In genomic region chr5:21660850-21661249, GRCm38 (mm10) we compare ENCODE assay signal across 32 mouse cellular contexts. TPM values are rescaled to one million over a fixed set of nuclear protein-coding genes. Genes with fewer than 3 reads are reported as not detected.
A peak's percentile ranks its signal among the peaks of the same experiment; 100 is the strongest.
DNase-seq lines count a peak whose midpoint lies in the region; ATAC-seq and TF ChIP-seq lines count a peak whose summit lies in the region.
"Had no signal": no experiment of that assay in that cellular context is flagged by ENCODE, and none has a peak within 500 bp of the region (broad histone marks: within the 10 kb centered on the region; RNA-seq: fewer than 3 reads in every experiment).

No protein-coding gene starts in this region.

- WGBS in forebrain, embryonic 15.5 days = 50% methylated on average over 6 of the region's 6 CpGs

- peak overlapping the region; percentile 70; the same call in 1 of the 2 replicates for H3K27ac ChIP-seq in testis, adult 2 months (ENCODE audit: control insufficient read depth, insufficient read depth, low read depth, low read length)
- H3K27ac ChIP-seq in forebrain, embryonic 15.5 days (replicated peaks) = peak overlapping the region; percentile 46
- H3K27ac ChIP-seq: embryonic facial prominence, embryonic 13.5 days; hindbrain, embryonic 12.5 days; hindbrain, postnatal 0 days; limb, embryonic 13.5 days; midbrain, embryonic 12.5 days; neural tube, embryonic 13.5 days had no signal

- no peaks in the 10 kb centered on the region for H3K9me3 ChIP-seq in forebrain, embryonic 15.5 days
- H3K9me3 ChIP-seq: embryonic facial prominence, embryonic 13.5 days; hindbrain, embryonic 12.5 days; limb, embryonic 13.5 days; megakaryocyte, embryonic 14.5 days; midbrain, embryonic 12.5 days; neural tube, embryonic 13.5 days had no signal

- peak; percentile 50 for DNase-seq in layer of hippocampus, adult 11-12 months (ENCODE audit: low spot score)
- DNase-seq in layer of hippocampus, postnatal 10 days (ENCODE audit: low spot score in 2 of 2) = no peak
- DNase-seq in testis, postnatal 10 days (ENCODE audit: low spot score) = no peak
- DNase-seq in right cerebral cortex, postnatal 10 days (ENCODE audit: low spot score in 2 of 2) = no peak
- no peak for DNase-seq in cerebellum, adult 11 months
- DNase-seq: adrenal gland, adult 2 months; adrenal gland, postnatal 36 days; B cell, adult 2 months; cerebellum, adult 11-12 months; cerebellum, postnatal 10 days; gastrocnemius, postnatal 36 days; heart, adult 18-20 months; heart, postnatal 36 days; kidney, postnatal 10 days; lung, postnatal 4 days; right cerebral cortex, postnatal 14 days; thymus, adult 2 months; thymus, postnatal 36 days had no signal

- H3K36me3 ChIP-seq in testis, adult 2 months (ENCODE audit: control insufficient read depth, insufficient read depth, low read length) = no peaks in the 10 kb centered on the region
- H3K36me3 ChIP-seq in forebrain, embryonic 15.5 days = peaks cover 60% of the 10 kb centered on the region

- H3K4me1 ChIP-seq in testis, adult 2 months (ENCODE audit: control insufficient read depth, insufficient read depth, low read length) = no peaks in the 10 kb centered on the region
- H3K4me1 ChIP-seq in forebrain, embryonic 15.5 days = peaks cover 18% of the 10 kb centered on the region
- H3K4me1 ChIP-seq: embryonic facial prominence, embryonic 13.5 days; limb, embryonic 13.5 days had no signal

- TF ChIP-seq CTCF in testis, adult 2 months (IDR thresholded peaks at IDR 0.05; ENCODE audit: control insufficient read depth, insufficient read depth, insufficient replicate concordance, low read depth, low read length) = no peak

- no peak for TF ChIP-seq POLR2A in testis, adult 2 months (IDR thresholded peaks at IDR 0.05; ENCODE audit: control insufficient read depth, low read depth, low read length)

- H3K27me3 ChIP-seq in testis, adult 2 months (ENCODE audit: control insufficient read depth, insufficient read depth, low read length) = no peaks in the 10 kb centered on the region
- H3K27me3 ChIP-seq in forebrain, embryonic 15.5 days = no peaks in the 10 kb centered on the region
- H3K27me3 ChIP-seq: embryonic facial prominence, embryonic 13.5 days; hindbrain, embryonic 12.5 days; limb, embryonic 13.5 days; megakaryocyte, embryonic 14.5 days; midbrain, embryonic 12.5 days; neural tube, embryonic 13.5 days had no signal

- peak; percentile 57 for ATAC-seq in forebrain, embryonic 15.5 days (replicated peaks)
- ATAC-seq: hindbrain, postnatal 0 days; intestine, embryonic 16.5 days had no signal

- H3K4me3 ChIP-seq in testis, adult 2 months (ENCODE audit: control insufficient read depth, low read depth, low read length) = no peak overlapping the region
- no peak overlapping the region for H3K4me3 ChIP-seq in forebrain, embryonic 15.5 days
- H3K4me3 ChIP-seq: embryonic facial prominence, embryonic 13.5 days; hindbrain, embryonic 12.5 days; limb, embryonic 13.5 days; megakaryocyte, embryonic 14.5 days; midbrain, embryonic 12.5 days; neural tube, embryonic 13.5 days had no signal

- H3K4me2 ChIP-seq in forebrain, embryonic 15.5 days (replicated peaks) = no peak overlapping the region
- H3K4me2 ChIP-seq: embryonic facial prominence, embryonic 13.5 days; heart, embryonic 11.5 days; hindbrain, embryonic 12.5 days; limb, embryonic 13.5 days; liver, embryonic 11.5 days; midbrain, embryonic 12.5 days; neural tube, embryonic 13.5 days had no signal

- H3K9ac ChIP-seq in forebrain, embryonic 15.5 days (replicated peaks) = no peak overlapping the region
- H3K9ac ChIP-seq: embryonic facial prominence, embryonic 13.5 days; hindbrain, embryonic 12.5 days; limb, embryonic 13.5 days; midbrain, embryonic 12.5 days; neural tube, embryonic 13.5 days had no signal

RNA-seq across cellular contexts. Expression of gene Armc10, which starts 15.2 kb away (rescaled TPM):
- total RNA-seq in layer of hippocampus, postnatal 10 days (2021) = 10 to 100 TPM; 25.9 to 32.5 TPM
- polyA plus RNA-seq in testis, adult 2 months (2012; rRNA removed) = 8.9 and 9.3 TPM in 2 replicates
- polyA plus RNA-seq in forebrain, embryonic 15.5 days (2015; fragmentation: Nextera tagmentation; extraction: Ambion mirVana) = 88.5 and 90.3 TPM in 2 replicates

RNA-seq across cellular contexts. Expression of gene Fbxl13, which starts 15.4 kb away (rescaled TPM):
- under 1 TPM; 0.36 to 0.78 TPM for total RNA-seq in layer of hippocampus, postnatal 10 days (2021)
- polyA plus RNA-seq in testis, adult 2 months (2012; rRNA removed) = 84.2 and 92.2 TPM in 2 replicates
- 0.33 and 0.34 TPM in 2 replicates for polyA plus RNA-seq in forebrain, embryonic 15.5 days (2015; fragmentation: Nextera tagmentation; extraction: Ambion mirVana)
- total RNA-seq: adrenal gland, postnatal 36 days; gastrocnemius, adult 18-20 months; heart, adult 18-20 months; heart, postnatal 36 days had no signal
- polyA plus RNA-seq: small intestine, adult 2 months had no signal

RNA-seq across cellular contexts. Expression of gene Napepld, which starts 40.3 kb away (rescaled TPM):
- 1 to 10 TPM; 6.6 to 7.1 TPM for total RNA-seq in layer of hippocampus, postnatal 10 days (2021)
- 13.5 and 14.4 TPM in 2 replicates for polyA plus RNA-seq in testis, adult 2 months (2012; rRNA removed)
- 3.9 and 4.2 TPM in 2 replicates for polyA plus RNA-seq in forebrain, embryonic 15.5 days (2015; fragmentation: Nextera tagmentation; extraction: Ambion mirVana)

Comparison
In these comparisons a context has a peak if more than half of its experiments do, and no peak if none do; other contexts are left out.
1. RNA of gene Fbxl13, which starts 15.4 kb away (polyA plus RNA-seq): 84.2 to 92.2 TPM in testis, adult 2 months; 0.33 to 0.34 TPM in forebrain, embryonic 15.5 days; every median in the first group is over 10 times any median in the second.